Mouse (Mus musculus) telencephalon, adult 2 months (tissue): ENCODE measurements around the gene Grm4.

Experiments
- DNase-seq: peaks from one replicate; pipeline ENCODE4 v3.0.0-alpha.2; 2011; ENCODE audit warnings: low read depth, low spot score

The Grm4 gene

GRCm38 (mm10) chr17:27488173-27488823 is 32.9 kb downstream of the Grm4 start:
- no peak for DNase-seq

- no peak for DNase-seq
Observed at GRCm38 (mm10) chr17:27485940-27486339, 35.3 kb downstream of the Grm4 start.

GRCm38 (mm10) chr17:27483571-27483970 is 37.6 kb downstream of the Grm4 start:
- DNase-seq: no peak

- peak; percentile 28 for DNase-seq
Observed at GRCm38 (mm10) chr17:27480143-27481103, 40.8 kb downstream of the Grm4 start.

- no peak for DNase-seq
Observed at GRCm38 (mm10) chr17:27475650-27476049, 45.6 kb downstream of the Grm4 start.

- DNase-seq: no peak
Observed at GRCm38 (mm10) chr17:27466620-27467019, 54.6 kb downstream of the Grm4 start.

GRCm38 (mm10) chr17:27465924-27466323 is 55.3 kb downstream of the Grm4 start:
- no peak for DNase-seq

- no peak for DNase-seq
Observed at GRCm38 (mm10) chr17:27464327-27464962, 56.8 kb downstream of the Grm4 start.

GRCm38 (mm10) chr17:27459979-27460378 is 61.2 kb downstream of the Grm4 start:
- no peak for DNase-seq

GRCm38 (mm10) chr17:27459241-27459640 is 62.0 kb downstream of the Grm4 start:
- no peak for DNase-seq

GRCm38 (mm10) chr17:27457863-27458494 is 63.2 kb downstream of the Grm4 start:
- DNase-seq: no peak

GRCm38 (mm10) chr17:27457038-27457577 is 64.1 kb downstream of the Grm4 start:
- no peak for DNase-seq

- DNase-seq: no peak
Observed at GRCm38 (mm10) chr17:27456364-27456763, 64.8 kb downstream of the Grm4 start.

GRCm38 (mm10) chr17:27455012-27455784 is 66.0 kb downstream of the Grm4 start:
- no peak for DNase-seq

- no peak for DNase-seq
Observed at GRCm38 (mm10) chr17:27454396-27454795, 66.8 kb downstream of the Grm4 start.

- DNase-seq: no peak
Observed at GRCm38 (mm10) chr17:27453045-27453444, 68.2 kb downstream of the Grm4 start.

GRCm38 (mm10) chr17:27451787-27452186 is 69.4 kb downstream of the Grm4 start:
- no peak for DNase-seq

- no peak for DNase-seq
Observed at GRCm38 (mm10) chr17:27451216-27451615, 70.0 kb downstream of the Grm4 start.

GRCm38 (mm10) chr17:27449757-27450330 is 71.4 kb downstream of the Grm4 start:
- DNase-seq: no peak

- no peak for DNase-seq
Observed at GRCm38 (mm10) chr17:27448749-27449148, 72.5 kb downstream of the Grm4 start.
